Mouse (Mus musculus) retina, postnatal 7 days (tissue): ENCODE measurements around the gene Slc35d1.
"Not testable (repeated sequence)": the region's sequence is repeated elsewhere in the genome, so short reads cannot be mapped to it uniquely, and the experiment has no call there.

Experiments
- DNase-seq: peaks from one replicate; pipeline ENCODE4 v3.0.0-alpha.2; 2012; ENCODE audit warnings: low read depth, low spot score

Gene Slc35d1

DNA sequence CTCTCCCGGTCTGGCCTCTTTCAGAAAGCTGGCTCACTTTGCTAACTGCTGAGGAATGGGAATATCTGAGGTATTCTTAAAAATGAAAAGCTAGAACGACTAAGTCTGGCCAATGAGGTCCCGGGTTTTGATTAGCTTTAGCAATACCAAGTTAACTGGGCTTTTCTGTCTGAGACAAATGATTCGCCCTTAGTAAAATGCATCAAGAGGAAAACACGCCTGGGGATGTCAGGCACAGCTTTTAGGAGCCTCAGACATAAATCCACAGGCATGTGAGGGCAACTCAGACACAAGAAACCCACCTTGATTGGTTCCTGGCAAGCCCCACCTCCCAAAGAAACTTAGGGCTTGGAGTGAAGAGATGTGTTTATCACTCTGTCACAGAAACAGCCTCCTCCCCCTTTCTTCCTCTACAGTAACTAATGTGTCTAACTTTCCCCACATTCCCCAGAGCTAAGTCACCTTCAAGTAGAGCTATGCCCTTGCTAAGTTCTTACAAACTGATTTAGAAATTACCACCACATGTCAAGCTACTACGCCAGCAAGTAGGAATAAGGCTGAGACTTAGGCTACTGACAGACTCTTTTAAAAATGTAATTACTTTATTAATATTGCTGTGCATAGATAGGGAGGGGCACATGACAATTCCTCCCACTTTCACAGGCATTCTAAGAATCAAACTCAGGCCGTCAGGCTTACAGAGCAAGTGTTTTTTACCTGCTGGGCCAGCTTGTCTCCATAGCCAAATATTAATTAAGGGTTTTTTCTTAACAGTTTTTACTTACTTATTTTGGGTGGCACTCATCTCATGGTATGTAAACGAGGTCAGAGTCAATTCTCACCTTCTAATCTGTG is 26.0 kb downstream of the Slc35d1 start:
- DNase-seq: no peak

DNA sequence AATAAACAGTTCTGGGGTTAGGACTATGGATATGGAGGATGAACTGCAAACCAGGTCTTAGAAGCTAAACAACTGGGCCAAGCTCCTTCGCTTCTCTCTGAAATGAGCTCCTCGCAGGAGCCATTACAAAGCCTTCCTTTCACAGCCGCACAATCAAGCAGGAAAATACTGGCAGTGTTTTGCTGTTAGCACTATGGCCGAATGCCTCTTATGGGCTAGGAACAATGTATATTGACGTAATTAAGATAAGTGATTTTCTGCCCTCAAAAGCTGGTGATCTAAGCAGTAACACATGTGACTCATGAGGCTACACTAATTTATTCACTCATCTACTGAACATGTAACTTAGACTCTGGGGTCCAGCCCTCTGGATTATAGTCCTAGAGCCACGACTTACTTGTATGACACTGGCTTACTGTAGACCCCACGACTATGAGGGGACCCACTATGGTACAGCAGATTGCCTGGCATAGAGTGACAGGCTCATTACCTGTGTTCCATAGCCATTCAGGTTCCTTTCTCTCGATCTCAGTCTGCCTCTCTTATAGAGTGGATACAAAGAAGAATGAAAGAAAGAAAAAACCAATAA is 34.6 kb downstream of the Slc35d1 start:
- no peak for DNase-seq

DNA sequence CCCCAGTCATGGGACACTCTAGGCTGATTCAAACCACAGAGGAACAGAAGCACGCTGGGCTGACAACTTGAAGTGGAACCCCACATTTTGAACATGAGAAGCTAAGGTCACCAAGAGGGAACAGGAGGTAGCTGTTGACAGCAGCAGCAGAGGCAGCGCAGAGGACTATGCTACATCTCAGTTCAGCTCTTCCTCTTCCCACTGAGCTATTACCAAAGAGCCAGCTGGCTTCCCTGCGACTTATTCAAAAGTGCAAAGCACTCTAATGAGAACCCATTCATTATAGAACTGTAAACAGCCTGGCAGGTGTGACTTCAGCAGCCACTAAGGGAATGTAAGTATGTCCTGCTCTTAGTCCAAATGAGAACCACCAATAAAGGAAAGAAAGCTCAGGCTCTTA is 35.4 kb downstream of the Slc35d1 start:
- no peak for DNase-seq

- DNase-seq: no peak
Observed at GRCm38 (mm10) chr4:103178635-103179318, 36.2 kb downstream of the Slc35d1 start.

- no peak for DNase-seq
Observed at GRCm38 (mm10) chr4:103177681-103178080, 37.3 kb downstream of the Slc35d1 start.

DNA sequence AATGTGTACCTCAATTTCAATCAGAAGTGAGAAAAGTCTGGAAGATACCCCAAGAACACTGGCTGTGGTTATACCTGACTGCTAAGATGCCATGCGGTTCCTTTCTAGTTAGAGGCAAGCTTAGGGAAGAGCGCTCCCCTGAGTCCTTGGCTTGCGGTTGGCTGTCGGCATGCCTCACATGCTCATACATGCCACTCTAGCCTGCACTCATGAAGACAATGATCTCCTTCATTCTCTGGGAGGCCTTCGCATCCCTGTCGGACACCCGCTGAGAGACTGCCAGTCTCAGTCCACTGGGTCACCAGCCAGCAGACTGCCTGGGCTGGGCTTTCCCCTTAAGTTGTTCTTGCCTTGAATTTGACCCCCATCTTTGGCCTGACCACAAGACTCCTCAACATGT is 41.0 kb downstream of the Slc35d1 start:
- DNase-seq: no peak

GRCm38 (mm10) chr4:103173507-103173906 is 41.5 kb downstream of the Slc35d1 start:
- no peak for DNase-seq

DNA sequence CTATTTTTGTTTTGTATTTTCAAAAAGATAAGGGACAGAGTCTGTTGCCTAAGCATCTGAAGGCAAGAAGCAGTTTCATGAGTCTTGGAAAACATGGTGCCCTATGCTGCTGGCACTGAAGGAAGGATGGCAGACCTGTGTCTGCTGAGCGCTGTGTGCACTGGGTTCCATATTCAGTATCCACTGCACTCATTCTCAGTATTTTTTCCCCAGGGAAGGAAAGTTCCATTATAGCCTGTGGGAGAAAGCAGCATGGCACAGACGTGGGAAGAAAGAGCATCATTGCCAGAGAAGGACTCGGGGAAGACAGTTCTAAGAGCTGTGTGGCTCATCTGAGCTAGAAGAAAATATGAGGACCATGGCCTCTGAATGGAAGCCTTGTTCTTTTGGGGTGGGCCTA is 43.7 kb downstream of the Slc35d1 start:
- no peak for DNase-seq

DNA sequence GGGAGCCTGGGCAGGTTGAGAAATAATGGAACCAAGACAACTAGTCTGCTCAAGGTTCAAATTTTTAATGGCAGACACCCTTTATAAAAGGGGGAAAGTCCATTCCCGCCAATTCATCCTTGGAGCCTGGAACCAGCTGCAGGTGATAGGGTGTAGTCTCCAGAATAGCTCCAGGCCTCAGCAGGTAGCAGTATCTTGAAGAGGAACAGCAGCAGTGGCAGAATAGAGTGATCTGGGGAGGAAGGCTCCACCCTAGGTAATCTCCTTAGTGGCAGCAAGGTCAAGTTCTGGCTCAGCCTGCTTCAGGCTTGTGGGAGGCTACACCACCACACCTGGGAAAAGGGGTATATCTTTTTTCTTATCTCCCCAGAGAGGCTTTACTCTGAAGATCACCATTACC is 48.8 kb downstream of the Slc35d1 start:
- not testable (repeated sequence) for DNase-seq

DNA sequence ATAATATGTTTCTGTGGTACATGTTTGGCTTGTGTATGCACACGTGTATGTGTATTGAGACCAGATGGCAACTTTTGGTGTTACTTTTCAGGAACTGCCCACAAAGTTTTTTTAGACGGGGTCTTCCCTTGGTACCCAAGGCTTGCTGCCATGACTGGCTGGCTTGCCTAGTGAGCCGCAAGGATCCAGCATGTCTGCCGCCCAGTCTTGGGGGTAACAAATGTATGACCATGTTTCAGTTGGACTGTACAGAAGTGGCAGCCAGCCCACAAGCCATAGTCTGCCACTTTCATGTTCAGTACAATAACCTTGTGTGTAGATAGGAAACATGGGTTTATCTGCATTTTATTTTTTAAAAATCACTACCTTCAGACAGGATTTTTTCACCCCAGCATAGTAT is 56.2 kb downstream of the Slc35d1 start:
- DNase-seq: no peak

GRCm38 (mm10) chr4:103151946-103152345 is 63.0 kb downstream of the Slc35d1 start:
- no peak for DNase-seq

DNA sequence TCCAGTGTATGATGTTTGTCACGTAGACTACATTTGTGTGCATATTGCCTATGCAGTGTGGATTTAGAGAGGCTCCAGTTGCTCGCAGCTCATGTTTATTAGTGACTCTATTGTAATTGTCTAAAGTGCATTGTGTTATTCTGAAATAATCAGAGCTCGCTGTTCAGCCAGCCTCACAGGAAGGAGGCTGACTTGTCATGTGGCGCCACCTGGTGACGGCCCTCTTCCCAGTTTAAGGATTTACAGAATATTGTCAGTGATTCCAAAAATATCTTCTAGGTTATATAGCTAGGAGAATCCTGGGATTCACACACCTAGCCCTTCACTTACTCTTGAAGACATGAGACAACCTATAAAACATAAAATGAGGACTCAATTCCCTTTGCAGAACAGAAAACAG is 68.6 kb downstream of the Slc35d1 start:
- peak; percentile 54 for DNase-seq

- no peak for DNase-seq
Observed at GRCm38 (mm10) chr4:103136946-103137345, 78.0 kb downstream of the Slc35d1 start.

DNA sequence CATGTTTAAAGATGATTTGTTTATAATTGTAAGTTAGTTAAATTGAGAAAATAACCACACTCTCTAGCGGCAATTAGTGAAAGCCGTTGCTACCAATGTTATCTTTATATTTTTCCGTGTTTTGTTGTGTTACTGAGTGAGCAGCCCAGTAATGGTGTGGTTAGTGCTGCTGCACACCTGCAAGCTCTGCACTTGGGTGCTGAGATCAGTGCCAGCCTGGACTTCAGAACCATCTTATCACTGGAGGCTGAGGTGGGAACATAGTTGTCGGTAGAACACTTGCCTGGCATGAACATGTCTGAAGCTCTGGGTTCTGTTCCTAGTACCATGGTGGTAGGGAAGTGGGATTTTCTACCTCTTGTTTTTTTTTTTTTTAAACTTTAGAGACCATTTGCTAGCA is 88.4 kb downstream of the Slc35d1 start:
- DNase-seq: no peak

- no peak for DNase-seq
Observed at GRCm38 (mm10) chr4:103123606-103124005, 91.4 kb downstream of the Slc35d1 start.

- no peak for DNase-seq
Observed at GRCm38 (mm10) chr4:103123086-103123485, 91.9 kb downstream of the Slc35d1 start.

DNA sequence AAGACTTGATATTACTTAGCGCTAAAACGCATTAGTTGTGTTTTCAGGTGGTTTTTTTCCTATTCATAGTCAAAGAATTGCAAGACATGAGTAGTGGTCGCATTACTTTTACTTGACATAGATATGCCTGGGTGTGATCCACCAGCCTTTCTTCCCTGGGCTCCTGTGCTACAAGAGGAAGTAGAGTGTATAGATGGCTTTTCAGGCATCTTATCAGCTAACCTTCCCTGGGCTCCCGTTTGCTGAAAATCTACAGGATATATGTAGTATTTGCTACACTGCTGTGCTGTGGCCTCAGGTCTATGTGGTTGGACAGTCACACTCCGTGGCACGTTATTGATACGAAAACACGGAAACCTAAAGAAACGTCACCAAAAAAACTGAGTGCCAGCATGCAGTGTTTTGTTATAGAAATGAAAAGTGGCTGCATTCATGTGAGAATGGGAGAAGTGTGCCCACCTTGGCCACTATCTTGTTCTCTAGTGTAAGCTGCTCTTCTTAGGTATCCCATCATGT is 94.0 kb downstream of the Slc35d1 start:
- no peak for DNase-seq
